Mouse (Mus musculus): ENCODE results near the gene Fkbp10. TPM values are rescaled to one million over a fixed set of nuclear protein-coding genes. Genes with fewer than 3 reads are reported as not detected.

Fkbp10 gene
- polyA plus RNA-seq, 2 experiments, result 5.0 to 5.3 TPM

- no peaks in the 10 kb centered on the region for H3K36me3 ChIP-seq (replicated peaks; ENCODE audit: control insufficient read depth, insufficient read depth, low read depth)
- H3K9ac ChIP-seq (replicated peaks), result no peak overlapping the region
- 0 out of 4 replicates have a peak, but pooled peaks cover 0 to under 1% of the 10 kb centered on the region in 2 experiments for H3K4me1 ChIP-seq (replicated peaks; ENCODE audit: control insufficient read depth in 2 of 2, insufficient read depth in 2 of 2, low read length in 1 of 2)
- no peak for ATAC-seq (ENCODE audit: insufficient read depth)
- no peak for TF ChIP-seq CTCF (IDR thresholded peaks at IDR 0.05; ENCODE audit: low read depth)
- no peak overlapping the region for H3K27ac ChIP-seq
- no peak for DNase-seq (ENCODE audit: low read depth in 3 of 3, low spot score in 3 of 3)
- H3K27me3 ChIP-seq (ENCODE audit: control insufficient read depth, insufficient read depth, low read length), result peaks cover 9% of the 10 kb centered on the region
- WGBS (ENCODE audit: insufficient replicate concordance), result 72% methylated on average over 12 of the region's 12 CpGs
- no peak overlapping the region for H3K4me2 ChIP-seq (ENCODE audit: low read depth)
- H3K4me3 ChIP-seq (ENCODE audit: insufficient read depth in 1 of 2, low read depth in 2 of 2, low read length in 2 of 2), result no peak overlapping the region
- no peaks in the 10 kb centered on the region for H3K9me3 ChIP-seq (ENCODE audit: control insufficient read depth, low read length)
Measured at GRCm38 (mm10) chr11:100408835-100409462, 6.5 kb upstream of the Fkbp10 start.

GRCm38 (mm10) chr11:100409686-100410085 is 5.8 kb upstream of the Fkbp10 start:
- DNase-seq (ENCODE audit: low read depth in 3 of 3, low spot score in 3 of 3) (no peak), ATAC-seq (ENCODE audit: insufficient read depth) (no peak)
- 60% methylated on average over 3 of the region's 3 CpGs for WGBS (ENCODE audit: insufficient replicate concordance)
- Histone ChIP-seq H3K9me3 (ENCODE audit: control insufficient read depth, low read length) (no peaks in the 10 kb centered on the region), H3K4me1 (replicated peaks; ENCODE audit: control insufficient read depth in 2 of 2, insufficient read depth in 2 of 2, low read length in 1 of 2) (no peaks in the 10 kb centered on the region), H3K36me3 (replicated peaks; ENCODE audit: control insufficient read depth, insufficient read depth, low read depth) (no peaks in the 10 kb centered on the region), H3K27me3 (ENCODE audit: control insufficient read depth, insufficient read depth, low read length) (peaks cover 16% of the 10 kb centered on the region), H3K9ac (replicated peaks) (no peak overlapping the region), H3K4me2 (ENCODE audit: low read depth) (no peak overlapping the region), H3K4me3 (ENCODE audit: insufficient read depth in 1 of 2, low read depth in 2 of 2, low read length in 2 of 2) (no peak overlapping the region), H3K27ac (no peak overlapping the region)
- TF ChIP-seq CTCF (IDR thresholded peaks at IDR 0.05; ENCODE audit: low read depth) (no peak), EP300 (IDR thresholded peaks at IDR 0.05; ENCODE audit: low read depth) (no peak)

- Histone ChIP-seq H3K4me3 (ENCODE audit: insufficient read depth in 1 of 2, low read depth in 2 of 2, low read length in 2 of 2) (no peak overlapping the region), H3K4me1 (replicated peaks; ENCODE audit: control insufficient read depth in 2 of 2, insufficient read depth in 2 of 2, low read length in 1 of 2) (no peaks in the 10 kb centered on the region), H3K9ac (replicated peaks) (no peak overlapping the region), H3K27ac (no peak overlapping the region), H3K36me3 (replicated peaks; ENCODE audit: control insufficient read depth, insufficient read depth, low read depth) (no peaks in the 10 kb centered on the region), H3K9me3 (ENCODE audit: control insufficient read depth, low read length) (no peaks in the 10 kb centered on the region), H3K27me3 (ENCODE audit: control insufficient read depth, insufficient read depth, low read length) (peaks cover 35% of the 10 kb centered on the region), H3K4me2 (ENCODE audit: low read depth) (no peak overlapping the region)
- WGBS (ENCODE audit: insufficient replicate concordance), result 48% methylated on average over 11 of the region's 11 CpGs
- DNase-seq (ENCODE audit: low read depth in 3 of 3, low spot score in 3 of 3), result no peak
- TF ChIP-seq EP300 (IDR thresholded peaks at IDR 0.05; ENCODE audit: low read depth), result no peak
- TF ChIP-seq CTCF (IDR thresholded peaks at IDR 0.05; ENCODE audit: low read depth), result no peak
- no peak for ATAC-seq (ENCODE audit: insufficient read depth)
Measured at GRCm38 (mm10) chr11:100411736-100412135, 3.8 kb upstream of the Fkbp10 start.

- Histone ChIP-seq H3K4me2 (ENCODE audit: low read depth) (peak overlapping the region; percentile 36; the same call in 1 of the 2 replicates), H3K4me1 (replicated peaks; ENCODE audit: control insufficient read depth in 2 of 2, insufficient read depth in 2 of 2, low read length in 1 of 2) (no peaks in the 10 kb centered on the region), H3K27ac (no peak overlapping the region), H3K36me3 (replicated peaks; ENCODE audit: control insufficient read depth, insufficient read depth, low read depth) (no peaks in the 10 kb centered on the region), H3K4me3 (ENCODE audit: insufficient read depth in 1 of 2, low read depth in 2 of 2, low read length in 2 of 2) (peak overlapping the region; percentile 31 to 36; a peak in 3 of 4 replicates), H3K9me3 (ENCODE audit: control insufficient read depth, low read length) (no peaks in the 10 kb centered on the region), H3K9ac (replicated peaks) (no peak overlapping the region), H3K27me3 (ENCODE audit: control insufficient read depth, insufficient read depth, low read length) (peaks cover 35% of the 10 kb centered on the region)
- 72% methylated on average over 11 of the region's 11 CpGs for WGBS (ENCODE audit: insufficient replicate concordance)
- ATAC-seq (ENCODE audit: insufficient read depth) (no peak), DNase-seq (ENCODE audit: low read depth in 3 of 3, low spot score in 3 of 3) (no peak)
- TF ChIP-seq EP300 (IDR thresholded peaks at IDR 0.05; ENCODE audit: low read depth) (no peak), CTCF (IDR thresholded peaks at IDR 0.05; ENCODE audit: low read depth) (no peak)
Measured at GRCm38 (mm10) chr11:100413541-100413940, 2.0 kb upstream of the Fkbp10 start.

- peak; percentile 71 for ATAC-seq (ENCODE audit: insufficient read depth)
- 3% methylated on average over 90 of the region's 93 CpGs for WGBS (ENCODE audit: insufficient replicate concordance)
- no peak for DNase-seq (ENCODE audit: low read depth in 3 of 3, low spot score in 3 of 3)
- Histone ChIP-seq H3K4me1 (replicated peaks; ENCODE audit: control insufficient read depth in 2 of 2, insufficient read depth in 2 of 2, low read length in 1 of 2) (no peaks in the 10 kb centered on the region), H3K9ac (replicated peaks) (no peak within 1 kb of the TSS), H3K4me3 (ENCODE audit: insufficient read depth in 1 of 2, low read depth in 2 of 2, low read length in 2 of 2) (peak within 1 kb of the TSS; percentile 36 to 44), H3K4me2 (ENCODE audit: low read depth) (peak within 1 kb of the TSS; percentile 36), H3K27ac (no peak within 1 kb of the TSS), H3K27me3 (ENCODE audit: control insufficient read depth, insufficient read depth, low read length) (peaks cover 35% of the 10 kb centered on the region), H3K9me3 (ENCODE audit: control insufficient read depth, low read length) (no peaks in the 10 kb centered on the region), H3K36me3 (replicated peaks; ENCODE audit: control insufficient read depth, insufficient read depth, low read depth) (no peaks in the 10 kb centered on the region)
- TF ChIP-seq CTCF (IDR thresholded peaks at IDR 0.05; ENCODE audit: low read depth), result peak; percentile 52
- no peak for TF ChIP-seq EP300 (IDR thresholded peaks at IDR 0.05; ENCODE audit: low read depth)
Measured at GRCm38 (mm10) chr11:100414021-100414913, 1.2 kb upstream of the Fkbp10 start, which contains the start of gene P3h4. Gene P3h4 (minus strand): TSS chr11:100414836.

Data from liver, embryonic 14.5 days (tissue).